Mouse (Mus musculus): Measurements from ENCODE around the gene Ccdc6.

DNA sequence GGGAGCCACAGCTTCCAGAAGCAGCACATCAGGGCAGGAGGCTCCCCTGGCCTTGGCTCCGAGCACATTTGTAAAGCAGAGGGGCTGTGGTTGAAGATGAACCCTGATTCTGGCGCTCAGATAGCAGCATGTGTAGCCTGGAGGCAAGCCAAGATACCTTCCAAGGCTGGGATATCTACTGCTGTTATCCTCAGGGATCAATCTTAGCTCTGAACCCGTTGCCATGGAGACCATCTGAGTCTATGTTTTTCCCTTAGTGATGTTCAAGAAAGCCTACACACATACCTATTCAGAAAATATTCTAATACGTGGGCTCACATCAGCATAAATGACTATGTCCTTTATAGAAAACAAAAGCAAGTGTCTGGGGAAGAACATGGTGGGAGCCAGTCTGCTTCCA, 19.5 kb upstream of the Ccdc6 start:
- TF ChIP-seq CTCF (IDR thresholded peaks at IDR 0.05; ENCODE audit: borderline replicate concordance, insufficient read depth, low read length) (no peak), POLR2A (IDR thresholded peaks at IDR 0.05; ENCODE audit: low read depth, low read length) (no peak)
